Mouse (Mus musculus) WW6 (cell line): Measurements from ENCODE around the gene Gm20388.
"Not testable (repeated sequence)": the region's sequence is repeated elsewhere in the genome, so short reads cannot be mapped to it uniquely, and the experiment has no call there.

Experiments used
- DNase-seq: peaks from one replicate; pipeline ENCODE4 v3.0.0-alpha.2; 2013; ENCODE audit warnings: low read depth, low spot score

The Gm20388 gene

DNA sequence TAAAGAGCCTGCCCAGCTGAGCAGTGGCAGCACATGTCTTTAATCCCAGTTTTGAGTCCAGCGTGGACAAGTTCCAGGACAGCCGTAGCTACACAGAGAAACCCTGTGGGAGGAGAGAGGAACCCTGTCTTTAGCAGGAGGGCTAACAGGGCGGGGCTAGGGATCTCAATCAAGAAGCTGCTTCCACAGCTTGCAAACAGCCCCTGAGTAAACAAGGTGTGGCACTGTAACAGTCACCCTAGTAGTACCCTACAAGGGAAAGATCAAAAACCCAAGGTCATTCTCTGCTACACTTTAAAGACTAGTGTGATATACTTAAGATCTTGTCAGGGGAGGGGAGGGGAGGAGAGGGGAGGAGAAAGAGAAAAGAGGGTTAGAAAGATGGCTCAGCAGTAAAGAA is 3126.3 kb downstream of the Gm20388 start:
- DNase-seq, result peak; percentile 64

DNA sequence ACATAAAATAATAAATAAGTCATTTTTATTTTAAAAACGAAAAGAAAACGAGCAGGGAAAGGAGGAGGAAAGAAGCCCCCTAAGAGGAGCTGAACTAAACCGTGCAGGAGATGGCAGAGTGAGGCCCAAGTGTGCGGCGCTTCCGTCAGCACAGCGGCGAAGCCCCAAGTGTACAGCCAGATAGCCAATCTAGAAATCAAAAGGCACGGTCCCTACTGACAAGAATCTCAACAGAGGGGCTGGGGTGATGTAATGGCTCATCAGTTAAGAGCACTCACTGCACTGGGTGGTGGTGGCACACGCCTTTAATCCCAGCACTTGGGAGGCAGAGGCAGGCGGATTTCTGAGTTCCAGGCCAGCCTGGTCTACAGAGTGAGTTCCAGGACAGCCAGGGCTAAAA is 3126.8 kb downstream of the Gm20388 start:
- no peak for DNase-seq

DNA sequence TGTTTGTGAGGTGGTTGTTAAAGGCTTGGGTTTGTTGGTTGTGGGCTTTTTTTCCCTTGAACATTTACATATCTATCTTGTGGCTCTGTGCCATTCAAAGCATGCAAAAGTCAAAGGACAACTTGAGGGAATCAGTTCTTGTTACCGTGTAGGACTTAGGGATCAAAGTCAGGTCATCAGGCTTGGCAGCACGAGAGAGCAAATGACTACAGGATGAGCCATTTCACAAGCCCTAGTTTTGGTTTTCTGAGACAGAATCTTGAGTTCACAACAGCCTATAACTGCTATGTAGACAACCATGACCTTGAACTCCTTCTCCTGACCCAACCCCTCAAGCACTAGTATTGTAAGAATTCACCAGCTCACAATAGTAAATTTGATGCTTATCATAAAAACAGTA is 3127.7 kb downstream of the Gm20388 start:
- no peak for DNase-seq

DNA sequence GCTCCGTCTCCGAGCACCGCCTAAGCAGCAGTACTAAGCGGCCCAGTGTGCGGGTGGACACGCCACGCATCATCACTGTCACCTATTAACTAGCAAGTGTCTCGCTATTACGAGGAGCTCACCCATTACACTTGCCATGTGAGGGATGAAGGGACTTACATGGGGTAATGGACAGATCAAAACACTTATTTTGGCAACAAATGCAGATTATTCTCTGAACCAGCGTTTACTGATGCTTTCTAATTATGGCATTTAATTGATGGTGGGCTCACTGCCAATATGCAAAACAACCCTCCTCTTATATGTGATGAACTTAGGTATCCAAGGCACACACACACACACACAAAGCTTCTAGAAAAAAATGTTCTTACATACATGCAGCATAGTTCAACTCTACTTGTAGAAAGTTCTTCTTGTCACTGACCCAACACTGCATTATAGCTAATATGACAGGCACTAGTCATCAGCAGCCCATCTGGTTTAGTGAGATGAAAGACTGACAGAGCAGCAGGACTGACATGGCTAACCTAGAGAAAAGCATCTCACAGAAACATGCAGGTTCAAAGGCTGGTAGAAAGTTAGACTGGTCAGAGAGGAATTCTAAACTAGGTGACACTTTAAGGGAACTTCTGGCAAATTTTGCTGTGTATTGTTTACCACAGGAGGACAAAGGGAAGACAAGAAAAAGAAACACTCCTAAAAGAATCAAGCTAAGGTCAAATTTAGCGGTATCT is 3128.9 kb downstream of the Gm20388 start:
- DNase-seq, result no peak

DNA sequence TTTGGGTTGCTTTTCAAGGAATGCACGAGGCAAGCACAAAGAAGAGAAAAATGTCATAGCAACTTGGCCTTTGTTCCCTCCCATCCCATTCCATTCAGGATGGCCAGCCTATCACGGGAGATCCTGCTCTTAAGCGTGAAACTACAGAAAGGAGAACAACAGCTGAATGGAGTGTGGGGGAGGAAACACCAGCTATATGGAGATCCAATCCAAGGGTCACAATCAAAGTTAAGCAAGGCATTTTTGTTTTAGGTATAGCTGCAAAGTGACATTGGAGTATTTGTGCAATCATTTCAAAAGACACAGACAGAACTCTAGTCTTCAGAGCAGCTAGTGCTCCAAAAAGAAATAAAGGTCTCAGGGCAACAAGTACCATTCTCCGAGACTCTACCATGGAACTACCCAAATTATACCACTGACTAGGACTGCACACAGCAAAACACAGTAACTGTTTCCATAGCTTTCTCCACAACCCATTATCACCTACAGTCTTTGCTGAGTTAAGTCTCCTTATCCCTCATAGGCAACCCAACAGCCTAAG is 3129.5 kb downstream of the Gm20388 start:
- no peak for DNase-seq

DNA sequence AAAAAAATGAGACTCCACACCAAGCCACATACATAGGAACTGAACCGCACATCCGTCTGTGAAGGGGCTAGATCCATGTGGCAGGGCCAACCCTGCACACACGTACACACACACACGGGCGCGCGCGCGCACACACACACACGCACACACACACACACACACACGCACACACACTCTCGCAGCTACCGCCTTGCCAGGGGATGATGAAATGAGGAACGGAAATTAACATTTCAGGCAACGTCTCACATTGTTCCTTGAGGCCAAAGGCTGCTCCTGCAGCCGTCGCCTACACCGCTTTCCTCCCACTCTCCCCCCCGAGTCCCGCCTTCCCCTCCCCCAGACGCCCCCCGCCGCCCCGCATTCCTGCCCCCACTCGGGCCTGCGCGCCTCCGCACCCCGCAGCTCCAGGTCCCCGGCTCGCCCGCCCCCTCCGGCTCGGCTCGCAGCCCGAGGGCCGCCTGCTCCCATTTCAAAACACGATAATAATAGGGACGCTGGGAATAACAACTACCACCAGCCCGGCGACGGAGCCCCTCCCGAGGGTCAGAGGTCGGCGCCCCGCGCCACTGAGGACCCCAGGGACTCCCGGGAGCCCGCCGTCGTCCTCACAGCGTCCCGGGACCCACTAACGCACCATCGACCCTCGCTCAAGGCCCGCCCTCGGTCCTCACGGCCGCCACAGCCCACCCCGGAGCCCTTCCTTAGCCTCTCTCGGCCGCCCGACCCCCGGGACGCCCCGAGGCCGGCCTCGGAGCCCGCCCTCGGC is 3130.6 kb downstream of the Gm20388 start:
- no peak for DNase-seq

DNA sequence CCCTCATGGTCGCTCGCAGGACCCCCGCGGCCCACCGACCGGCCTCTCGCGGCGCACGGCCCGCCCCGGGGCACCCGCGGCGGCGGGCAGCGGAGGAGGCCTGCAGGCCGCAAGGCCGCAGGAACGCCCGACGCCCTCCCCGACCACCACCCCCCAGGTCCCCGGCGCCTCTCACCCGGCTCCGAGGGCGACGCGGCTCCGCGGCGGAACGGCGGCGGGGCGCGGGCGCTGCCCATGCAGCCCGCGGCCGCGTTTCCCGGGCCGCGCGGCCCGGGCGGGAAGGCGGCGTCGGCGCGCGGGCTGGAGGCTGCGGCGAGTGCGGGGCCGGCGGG is 3131.1 kb downstream of the Gm20388 start:
- DNase-seq, result no peak

DNA sequence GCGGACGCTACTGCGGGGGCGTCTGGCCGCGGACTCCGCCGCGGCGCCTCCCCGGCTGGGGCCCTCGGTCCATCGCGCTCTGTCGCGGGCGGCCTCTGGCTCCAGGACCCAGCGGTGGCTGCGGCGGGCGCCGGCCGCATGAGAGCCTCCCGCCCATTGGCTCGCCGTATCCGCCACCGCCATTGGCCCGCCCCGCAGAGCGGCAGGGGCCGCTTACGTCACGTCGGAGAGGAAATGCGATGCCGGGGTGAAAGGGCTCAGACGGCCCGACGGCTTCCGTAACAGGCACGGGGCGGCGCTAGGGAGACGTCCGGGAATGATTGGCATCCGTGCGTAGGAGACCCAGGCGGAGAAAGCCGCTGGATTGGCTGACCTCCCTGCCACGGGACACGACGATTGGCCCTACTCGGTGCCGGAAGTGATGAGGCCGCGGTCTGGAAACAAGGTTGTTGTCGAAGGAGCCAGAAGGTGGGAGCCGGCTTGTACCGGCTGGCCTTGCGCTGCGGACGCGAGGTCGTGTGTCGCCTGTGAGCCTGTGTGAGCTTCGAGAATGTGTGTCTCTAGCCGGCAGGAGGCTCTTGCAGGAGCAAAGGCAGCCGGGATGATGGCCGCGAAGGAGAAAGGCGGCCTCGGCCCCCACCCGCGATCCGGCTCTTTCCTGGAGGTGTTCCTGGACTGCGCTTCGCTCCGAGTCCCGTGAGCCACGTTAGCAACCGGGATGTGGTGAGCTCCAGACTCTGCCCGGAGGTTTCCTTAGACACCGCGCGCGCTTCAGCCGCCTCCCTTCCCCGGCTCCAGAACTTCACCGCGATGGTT is 3131.7 kb downstream of the Gm20388 start, which contains the start of gene Ankrd11:
TSS of gene Ankrd11 (minus strand) at position 120 of the 816 bp plus-strand sequence.
- DNase-seq, result peak; percentile 100

DNA sequence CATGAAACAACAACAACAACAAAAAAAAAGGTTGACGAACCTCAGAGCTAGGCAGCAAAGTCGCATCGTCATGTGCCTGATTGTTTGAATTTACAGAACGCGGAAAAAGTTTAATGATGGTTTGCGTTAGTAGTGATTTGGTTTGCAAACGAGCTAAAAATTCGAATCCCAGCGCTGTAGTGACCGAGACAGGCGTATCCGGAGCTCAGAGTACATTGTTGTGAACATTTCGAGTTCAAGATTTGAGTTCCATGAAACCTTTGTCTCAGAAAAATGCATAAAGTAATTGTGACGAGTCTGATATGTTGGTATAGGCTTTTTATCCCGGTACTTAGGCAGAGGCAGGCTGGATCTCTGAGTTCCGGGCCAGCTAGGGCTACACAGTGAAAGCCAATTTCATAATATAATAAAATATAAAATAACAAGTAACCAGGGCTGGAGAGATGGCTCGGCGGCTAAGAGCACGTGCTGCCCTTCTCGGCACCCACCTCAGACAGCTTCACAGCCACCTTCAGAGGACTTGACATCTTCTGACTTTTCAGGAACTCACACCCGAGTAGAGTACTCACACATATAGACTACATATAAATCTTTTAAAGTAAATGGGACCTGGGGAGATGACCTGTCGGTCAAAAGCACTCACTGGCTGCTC is 3132.5 kb downstream of the Gm20388 start:
- no peak for DNase-seq

DNA sequence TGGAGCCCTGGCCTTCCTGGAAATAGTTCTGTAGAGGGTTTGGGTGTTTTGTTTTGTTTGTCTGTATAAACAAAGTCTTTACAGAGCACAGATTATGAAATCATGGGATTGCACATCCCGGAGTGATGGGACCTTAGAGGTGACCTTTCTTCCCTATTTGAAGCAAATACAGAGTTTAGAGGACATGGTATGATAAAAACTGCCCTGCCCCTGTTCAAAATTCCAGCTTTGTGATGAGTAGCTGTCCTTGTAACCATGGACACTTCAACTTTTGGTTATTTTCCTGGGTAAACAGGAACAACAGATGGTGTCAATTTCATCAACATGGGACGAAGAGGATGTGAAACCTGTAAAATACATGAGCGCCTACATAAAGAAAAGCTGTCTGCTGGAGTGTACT is 3133.3 kb downstream of the Gm20388 start:
- no peak for DNase-seq

DNA sequence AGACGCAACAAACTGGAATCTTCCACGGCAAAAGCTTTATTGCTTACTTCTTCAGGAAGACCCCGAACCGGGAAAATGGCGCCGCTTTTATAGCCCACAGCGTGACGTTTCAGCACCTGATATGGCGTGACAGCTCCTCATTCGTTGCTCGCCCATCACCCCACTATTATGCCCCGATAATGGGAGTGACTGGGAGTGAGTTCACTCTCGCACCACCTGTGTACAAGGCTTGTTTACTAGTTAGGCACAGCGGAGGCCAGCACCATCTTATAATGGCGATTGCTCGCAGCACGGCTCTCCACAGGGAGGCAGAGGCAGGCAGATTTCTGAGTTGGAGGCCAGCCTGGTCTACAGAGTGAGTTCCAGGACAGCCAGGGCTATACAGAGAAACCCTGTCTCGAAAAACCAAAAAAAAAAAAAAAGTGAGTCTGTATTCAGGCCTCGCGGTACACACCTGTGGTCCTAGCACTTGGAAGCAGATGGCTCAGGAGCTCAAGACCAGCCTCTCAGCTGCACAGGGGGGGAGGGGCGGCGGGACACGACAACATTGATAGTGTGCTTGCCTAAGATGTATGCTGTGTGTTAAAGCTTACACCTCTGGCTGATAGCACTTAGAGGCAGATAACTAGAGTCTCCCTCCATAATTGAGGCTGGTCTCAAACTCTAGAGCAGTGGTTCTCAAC is 3134.2 kb downstream of the Gm20388 start:
- DNase-seq, result not testable (repeated sequence)

DNA sequence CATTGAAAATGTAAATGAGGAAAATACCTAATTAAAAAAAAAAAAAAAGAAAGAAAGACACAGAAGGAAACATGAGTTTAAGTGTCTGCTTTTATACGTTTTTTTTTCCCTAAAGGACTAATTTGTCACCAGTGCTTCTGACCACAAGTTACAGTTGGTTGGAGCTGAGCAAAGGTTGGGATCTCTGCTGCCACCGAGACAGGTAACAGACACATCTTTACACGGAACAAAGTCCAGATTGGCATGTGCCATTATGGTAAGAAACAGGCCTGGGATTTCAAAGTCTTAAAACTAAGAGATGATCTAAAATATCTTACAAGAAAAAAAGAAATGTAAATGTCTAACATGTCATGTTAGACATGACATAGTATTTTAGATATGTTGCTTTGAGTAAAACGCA is 3136.1 kb downstream of the Gm20388 start:
- no peak for DNase-seq

DNA sequence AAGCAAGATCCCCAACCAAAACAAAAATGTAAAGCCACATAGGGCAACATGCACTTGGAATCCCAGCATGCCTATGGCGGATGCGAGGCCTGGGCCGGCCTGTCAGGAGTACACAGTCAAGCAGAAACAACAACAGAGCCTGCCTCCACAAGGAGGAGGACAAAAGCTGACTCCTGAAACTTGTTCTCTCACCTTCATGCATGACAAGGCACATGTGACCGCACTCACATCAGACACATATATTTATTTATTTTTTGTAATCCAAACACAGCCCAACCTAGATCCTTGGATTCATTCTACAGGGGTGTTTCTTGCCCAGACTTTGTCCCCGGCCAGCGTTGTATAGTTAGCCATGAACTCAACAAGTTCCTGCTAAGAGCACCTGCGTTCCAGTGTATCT is 3137.2 kb downstream of the Gm20388 start:
- no peak for DNase-seq

DNA sequence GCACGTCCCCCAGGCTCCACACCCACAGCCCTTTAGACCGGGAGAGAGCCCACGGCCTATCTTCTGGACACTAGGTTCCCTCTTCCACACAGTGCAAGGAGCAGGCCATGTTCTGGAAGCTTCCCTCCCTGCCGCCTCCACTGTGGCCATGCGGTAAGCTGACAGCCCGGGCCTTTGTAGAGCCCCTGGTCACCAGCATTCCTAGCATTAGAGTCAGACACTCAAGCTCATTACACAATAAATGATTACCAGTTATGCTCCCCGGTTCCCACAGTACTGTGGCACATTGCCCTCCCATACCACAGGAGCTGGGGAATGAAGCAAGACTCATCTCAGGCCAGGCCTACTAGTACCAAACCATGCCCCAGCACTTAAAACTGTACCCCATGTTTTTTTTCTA is 3137.8 kb downstream of the Gm20388 start:
- DNase-seq, result no peak

DNA sequence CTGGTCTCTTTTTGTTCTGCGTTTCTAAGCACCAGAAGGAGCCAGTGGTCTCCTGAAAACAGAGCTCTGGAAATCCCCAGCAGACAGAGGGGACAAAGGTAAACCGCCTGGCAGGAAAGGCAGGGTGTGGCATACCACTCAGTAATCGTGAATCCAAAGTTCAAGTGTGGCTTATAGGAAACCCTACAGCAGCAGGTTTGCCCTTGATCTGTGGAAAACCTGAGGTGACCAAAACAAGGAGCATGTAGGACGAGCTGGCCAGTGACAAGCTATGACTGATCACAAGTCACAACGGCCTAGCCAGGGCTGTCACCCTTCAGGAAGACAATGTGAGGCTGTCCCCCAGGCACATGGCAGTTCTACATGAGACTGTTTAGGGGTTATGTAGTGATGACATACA is 3140.8 kb downstream of the Gm20388 start:
- DNase-seq, result no peak

DNA sequence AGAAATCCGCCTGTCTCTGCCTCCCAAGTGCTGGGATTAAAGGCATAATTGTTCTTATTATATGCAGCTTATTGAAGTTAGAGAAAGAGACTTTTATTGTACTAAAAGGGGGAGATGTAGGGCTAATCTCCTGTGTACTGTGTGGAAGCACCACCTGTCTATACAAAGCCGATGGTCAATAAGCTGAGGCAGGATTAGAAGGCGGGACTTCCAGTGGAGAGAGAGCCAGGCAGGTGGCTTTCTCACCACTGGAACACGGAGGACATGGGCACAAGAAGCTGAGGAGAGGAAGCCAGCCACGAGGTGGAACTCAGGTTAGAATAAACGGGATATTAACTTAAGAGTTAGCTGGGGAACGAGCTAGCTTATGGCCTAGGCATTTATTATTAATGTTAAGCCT is 3152.1 kb downstream of the Gm20388 start, which contains the start of gene Spg7:
TSS of gene Spg7 (plus strand) at position 222 of the 400 bp plus-strand sequence.
- no peak for DNase-seq

DNA sequence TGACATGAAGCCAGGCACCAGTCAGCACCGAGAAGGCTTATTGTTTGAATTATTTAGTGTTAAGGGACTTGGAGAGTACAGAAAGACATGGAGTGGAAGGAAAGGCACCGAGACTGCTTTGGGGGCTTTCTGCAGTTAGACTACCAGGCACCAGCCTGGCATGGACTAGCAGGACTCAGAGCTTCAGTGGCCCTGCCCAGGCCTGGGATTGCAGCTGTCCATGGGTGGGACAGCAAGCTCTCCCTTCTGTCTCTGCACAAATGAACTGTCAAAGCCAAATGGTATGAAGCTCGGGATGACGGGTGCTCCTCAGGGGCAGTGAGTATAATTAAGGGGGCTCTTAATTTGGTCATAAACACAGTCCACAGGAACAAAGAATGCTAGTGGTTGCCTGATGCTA is 3153.4 kb downstream of the Gm20388 start:
- DNase-seq, result no peak

DNA sequence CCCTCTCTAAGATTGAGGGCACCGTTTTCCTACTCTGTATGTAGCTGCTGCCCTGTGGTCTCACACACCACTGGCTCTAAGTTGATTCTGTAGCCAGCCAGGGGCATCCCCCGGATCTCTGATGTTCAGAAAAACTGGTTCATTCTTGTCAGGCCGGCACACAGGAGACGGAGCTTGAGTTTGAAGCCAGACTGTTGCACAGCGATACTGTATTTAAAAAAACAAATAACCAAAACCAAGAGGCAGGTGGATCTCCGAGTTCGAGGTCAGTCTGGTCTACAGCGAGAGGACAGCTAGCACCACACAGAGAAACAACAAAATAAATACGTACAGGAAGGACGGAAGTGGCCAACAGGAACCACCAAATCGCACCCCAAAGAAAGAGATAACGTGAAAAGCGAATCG is 3154.2 kb downstream of the Gm20388 start:
- DNase-seq, result no peak

DNA sequence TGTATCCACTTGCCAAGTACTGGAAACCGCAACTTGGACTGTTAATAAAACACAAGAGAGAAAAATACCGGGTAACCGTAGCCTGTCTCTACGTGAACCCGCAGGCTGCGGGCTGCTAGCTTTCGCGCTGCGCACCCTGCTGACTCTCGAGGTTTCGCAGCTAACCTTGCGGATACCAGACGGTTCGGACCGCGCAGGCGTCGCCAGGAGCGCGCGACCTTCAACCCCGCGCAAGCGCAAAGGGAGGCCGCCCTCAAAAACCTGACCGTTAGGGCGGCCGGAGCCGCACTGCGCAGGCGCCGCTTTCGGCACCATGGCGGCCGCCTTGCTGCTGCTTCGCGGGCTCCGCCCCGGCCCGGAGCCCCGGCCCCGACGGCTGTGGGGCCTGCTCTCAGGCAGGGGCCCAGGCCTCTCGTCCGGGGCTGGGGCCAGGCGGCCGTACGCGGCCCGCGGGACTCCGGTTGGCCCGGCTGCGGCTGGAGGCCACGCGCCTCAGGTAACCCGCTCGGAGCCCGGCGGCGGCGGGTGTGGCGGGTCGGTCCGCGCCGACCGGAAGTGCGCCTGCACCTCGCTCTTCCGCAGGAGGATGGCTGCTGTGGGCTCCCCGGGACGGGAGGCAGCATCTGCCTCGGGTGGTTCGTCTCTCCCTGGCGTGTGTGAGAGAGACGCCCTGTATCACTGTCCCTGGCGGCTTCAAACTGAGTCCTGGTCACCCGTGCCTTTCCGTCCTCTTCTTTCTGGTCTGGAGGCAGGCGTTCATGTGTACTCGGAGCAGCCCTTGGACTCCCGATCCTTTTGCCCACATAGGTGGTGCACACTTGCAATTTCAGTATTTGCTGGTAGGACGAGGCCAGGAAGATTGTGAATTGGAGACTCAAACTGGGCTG is 3154.8 kb downstream of the Gm20388 start:
- DNase-seq, result peak; percentile 95
